Mouse (Mus musculus): ENCODE data around the gene Olfr655.
A peak's percentile ranks its signal among the peaks of the same experiment; 100 is the strongest.

Olfr655 gene

DNA sequence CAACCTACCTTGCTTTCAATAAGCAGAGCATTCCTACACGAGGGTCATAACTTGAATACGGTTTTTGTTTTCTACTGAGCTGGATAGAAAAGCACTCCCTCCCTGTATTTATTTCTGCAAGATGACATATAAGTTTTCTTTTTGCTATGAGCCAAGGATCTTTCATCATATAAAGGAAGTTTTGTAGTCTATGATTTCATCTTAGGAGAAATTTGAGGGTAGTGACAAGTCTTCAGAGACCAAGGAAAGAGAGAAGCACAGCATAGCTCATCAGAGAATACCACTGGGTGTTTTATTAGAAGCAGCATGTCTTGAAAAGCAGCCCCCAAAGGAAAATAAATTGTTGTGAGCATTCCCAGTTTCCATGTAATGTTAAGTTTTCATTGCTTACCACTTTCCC, at the start of gene Olfr655:
Olfr655 (minus strand) TSS at position 101 of the 400 bp plus-strand sequence.
- no peak for DNase-seq (ENCODE audit: low spot score)

DNA sequence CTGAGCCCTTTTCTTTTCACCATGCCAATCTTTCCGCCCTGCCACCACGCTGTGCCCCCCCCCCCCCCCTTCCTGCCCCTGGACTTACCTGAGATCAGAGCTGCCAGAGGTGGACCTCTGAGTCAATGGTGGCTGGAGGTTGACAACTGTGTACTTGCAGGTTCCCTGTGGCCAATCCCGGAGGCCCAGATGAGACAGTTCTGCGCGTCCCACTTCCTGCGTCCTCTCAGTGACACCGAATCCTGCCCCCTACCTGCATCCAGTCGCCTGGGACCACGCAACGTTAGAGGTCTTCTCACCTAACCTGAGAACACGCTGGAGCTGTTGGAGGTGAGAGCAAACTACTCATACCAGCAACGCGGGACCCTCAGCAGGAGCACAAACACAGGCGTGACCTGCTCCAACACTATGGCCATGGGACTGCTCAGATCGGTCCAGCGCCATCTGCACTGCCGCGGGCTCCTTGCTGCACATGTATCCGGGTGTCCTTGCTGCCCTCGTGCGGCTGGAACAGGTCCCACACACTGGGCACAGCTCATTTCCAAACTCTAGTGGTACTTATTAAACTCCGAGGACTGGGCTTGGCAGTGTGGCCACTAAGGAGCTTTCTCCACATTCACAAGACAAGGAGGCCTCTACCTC, 45.4 kb upstream of the Olfr655 start, which contains the start of gene Olfr658:
Olfr658 (minus strand) TSS at position 465 of the 642 bp plus-strand sequence.
- peak; percentile 81 for DNase-seq (ENCODE audit: low spot score)

DNA sequence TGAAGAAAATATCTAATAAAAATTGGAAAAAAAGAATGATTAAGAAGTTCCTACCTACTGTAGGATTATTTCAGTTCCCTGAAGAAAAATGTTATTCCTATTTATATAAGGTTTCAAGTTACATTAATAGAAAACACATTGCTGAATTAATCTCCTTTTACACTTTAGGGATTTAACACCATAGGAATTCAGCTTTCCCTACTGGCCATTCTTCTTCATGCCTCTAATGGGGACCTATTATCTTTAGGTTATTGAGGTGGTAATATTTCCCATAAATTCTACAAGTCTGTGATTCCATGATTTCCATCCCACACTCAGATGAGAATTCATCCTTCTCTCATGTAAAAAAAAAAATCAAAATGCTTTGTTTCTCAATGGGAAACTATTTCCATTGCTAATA, 22.9 kb upstream of the Olfr655 start, which contains the start of gene Olfr657:
Olfr657 (plus strand) TSS at position 301 of the 400 bp plus-strand sequence.
- DNase-seq (ENCODE audit: low spot score), result no peak

DNA sequence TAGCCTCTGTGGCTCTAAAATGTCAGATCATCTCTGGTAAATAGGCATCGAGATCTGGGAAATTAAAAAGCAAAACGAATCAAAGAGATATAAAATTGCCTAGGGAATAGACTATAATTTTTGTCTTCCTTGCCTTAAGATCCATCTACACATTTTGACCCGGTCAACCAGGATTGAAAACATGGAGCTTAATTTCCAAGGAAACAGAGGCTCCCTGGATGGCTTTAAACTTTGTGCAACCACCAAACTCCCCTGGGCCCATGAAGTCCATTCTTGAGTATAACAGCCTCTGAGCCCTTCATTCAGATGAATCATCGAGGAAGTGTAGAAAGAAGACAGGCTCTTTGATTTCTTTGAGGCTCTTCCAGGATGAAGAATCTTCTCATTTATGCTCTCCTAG, 12.1 kb upstream of the Olfr655 start, which contains the start of gene Olfr656:
Olfr656 (plus strand) TSS at position 301 of the 400 bp plus-strand sequence.
- no peak for DNase-seq (ENCODE audit: low spot score)

DNA sequence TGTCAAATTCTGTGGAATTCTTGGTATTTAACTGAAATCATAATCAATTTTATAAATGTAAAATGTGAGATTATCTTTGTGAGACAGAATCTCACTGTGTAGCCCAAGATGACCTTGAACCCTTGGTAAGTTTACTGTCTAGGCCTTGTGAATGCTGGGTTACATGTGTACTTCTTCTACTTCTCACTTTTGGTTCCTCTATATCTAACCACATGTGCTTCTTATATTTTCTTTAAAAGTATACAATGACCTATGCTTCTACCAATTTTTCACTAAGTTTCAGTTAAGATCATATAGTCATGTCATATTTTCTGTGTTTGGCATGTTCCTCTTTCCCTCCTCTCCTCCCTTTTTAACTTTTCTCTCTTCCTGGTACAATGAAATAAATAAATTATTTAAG, 3.1 kb upstream of the Olfr655 start:
- no peak for DNase-seq (ENCODE audit: low spot score)

DNA sequence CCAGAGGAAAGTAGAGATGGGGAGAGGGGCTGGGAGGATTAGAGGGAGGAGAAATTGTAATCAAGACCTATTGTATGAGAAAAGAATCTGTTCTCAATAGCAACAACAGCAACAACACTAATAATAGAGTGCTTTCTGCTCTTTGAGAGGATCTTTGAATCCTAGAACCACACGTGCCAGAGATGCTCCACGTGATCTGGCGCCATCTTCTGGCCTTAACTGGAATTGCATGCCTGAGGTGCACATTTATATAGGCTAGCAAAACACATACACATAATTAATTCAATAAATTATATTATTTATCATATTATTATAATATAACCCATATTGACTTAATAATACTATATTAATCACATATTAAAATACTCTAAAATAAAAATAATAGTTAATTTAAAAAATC, 1.6 kb upstream of the Olfr655 start:
- DNase-seq (ENCODE audit: low spot score), result peak; percentile 78

DNA sequence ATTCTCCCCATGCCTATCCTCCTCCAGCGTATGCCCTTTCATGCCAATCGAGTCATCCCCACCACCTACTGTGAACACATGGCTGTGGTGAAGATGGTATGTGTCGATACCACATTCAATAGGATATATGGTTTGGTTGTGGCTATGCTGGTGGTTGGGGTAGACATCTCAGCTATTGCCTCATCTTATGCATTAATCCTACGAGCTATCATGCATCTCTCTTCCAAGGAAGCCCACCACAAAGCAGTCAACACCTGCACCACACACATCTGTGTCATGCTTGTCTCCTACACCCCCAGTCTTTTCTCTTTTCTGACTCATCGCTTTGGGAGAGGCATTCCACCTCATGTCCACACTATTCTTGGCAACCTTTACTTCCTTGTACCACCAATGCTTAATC, 13.3 kb downstream of the Olfr655 start:
- no peak for DNase-seq (ENCODE audit: low spot score)

DNA sequence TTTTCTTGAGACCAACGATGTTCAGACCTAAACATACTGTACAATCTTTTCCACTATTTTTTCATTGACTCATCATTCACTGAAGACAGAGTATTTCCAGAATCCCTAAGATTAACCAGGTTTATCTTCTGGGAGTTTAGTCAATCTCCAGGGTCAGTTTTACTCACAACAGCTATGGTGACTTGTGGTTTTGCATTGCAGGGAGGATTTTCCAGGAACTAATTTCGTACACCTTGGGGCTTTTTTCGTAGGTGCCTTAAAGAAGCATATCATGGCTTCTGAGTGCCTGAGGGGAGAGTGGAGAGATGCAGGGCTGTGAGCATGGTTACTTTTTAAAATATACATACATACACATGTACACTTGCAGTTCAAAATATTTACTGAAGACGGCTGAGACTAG, 14.9 kb downstream of the Olfr655 start, which contains the start of gene Olfr654:
Olfr654 (plus strand) TSS at position 301 of the 400 bp plus-strand sequence.
- no peak for DNase-seq (ENCODE audit: low spot score)

DNA sequence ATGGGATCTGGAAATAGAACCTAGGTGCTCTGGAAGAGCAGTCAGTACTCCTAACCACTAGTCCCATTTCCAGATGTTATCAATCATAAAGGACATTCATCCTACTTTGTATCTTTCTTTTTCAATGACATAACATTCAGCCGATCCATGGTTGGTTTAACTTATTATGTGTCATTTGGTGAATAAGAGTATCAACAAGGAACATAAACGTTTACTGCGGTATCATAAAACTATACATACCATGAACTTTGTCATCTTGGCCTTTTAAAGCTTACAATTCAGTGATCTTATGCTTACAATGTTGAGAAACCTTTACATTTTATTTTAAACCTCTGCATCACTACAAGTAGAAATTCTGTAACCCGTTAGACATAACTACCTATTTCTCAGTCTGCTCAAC, 20.1 kb downstream of the Olfr655 start:
- DNase-seq (ENCODE audit: low spot score), result no peak

DNA sequence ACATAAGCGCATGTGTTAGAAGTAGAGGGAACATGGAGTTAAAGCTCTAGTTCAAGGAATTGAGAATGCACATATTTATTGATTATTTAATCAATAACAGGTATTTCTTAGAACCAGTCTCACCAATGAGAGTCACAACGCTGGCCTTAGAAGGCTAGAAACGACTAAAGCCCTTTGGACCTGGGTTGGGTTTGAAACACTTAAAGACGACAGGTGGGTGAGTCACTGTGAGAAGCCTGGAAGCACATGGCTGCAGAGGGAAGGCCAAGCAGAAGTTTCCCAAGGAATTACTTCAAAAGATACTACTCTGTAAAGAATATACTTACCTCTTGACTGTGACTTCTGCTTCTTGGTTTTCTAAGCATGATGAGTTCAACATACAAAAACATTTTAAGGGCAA, 20.7 kb downstream of the Olfr655 start:
- DNase-seq (ENCODE audit: low spot score), result no peak

DNA sequence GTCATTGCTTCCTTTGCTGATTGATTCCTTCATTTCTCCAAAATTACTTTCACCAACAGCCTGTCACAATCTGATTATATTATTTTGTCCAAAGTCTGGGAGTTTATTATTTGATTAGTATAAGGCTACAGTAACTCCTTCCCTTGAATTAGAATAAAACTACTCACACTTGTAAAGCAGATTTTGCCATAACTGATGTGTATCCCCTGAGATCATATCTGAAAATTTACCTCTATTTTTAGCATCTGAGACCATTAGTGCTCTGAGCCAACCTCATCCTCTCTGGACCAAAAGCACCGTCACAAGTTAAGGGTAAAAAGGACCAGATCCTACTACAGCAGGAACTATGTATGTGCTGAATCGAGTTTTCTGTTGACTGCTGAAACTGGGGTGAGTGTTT, 24.6 kb downstream of the Olfr655 start, which contains the start of gene Olfr653:
Olfr653 (plus strand) TSS at position 301 of the 400 bp plus-strand sequence.
- DNase-seq (ENCODE audit: low spot score), result no peak

DNA sequence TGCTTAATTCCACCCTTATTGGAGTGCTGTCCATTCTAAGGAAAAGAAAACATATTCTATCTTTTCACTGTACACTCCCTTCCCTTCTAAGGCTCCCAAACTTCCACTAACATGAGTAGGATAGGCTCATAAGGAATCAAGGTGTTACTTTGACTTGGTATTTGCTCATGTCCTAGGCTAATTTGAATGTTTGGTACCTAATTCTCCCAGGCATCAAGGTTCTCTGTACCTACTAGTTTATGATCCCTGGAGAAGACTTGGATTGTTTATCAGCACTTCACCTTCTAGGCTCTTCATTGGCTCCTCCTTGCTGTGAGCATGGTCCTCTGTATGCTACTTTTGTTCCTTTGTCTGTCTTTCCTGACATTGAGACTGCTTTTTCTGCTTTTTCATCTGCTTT, 41.0 kb downstream of the Olfr655 start, which contains the start of gene Olfr652:
Olfr652 (plus strand) TSS at position 301 of the 400 bp plus-strand sequence.
- DNase-seq (ENCODE audit: low spot score), result no peak

DNA sequence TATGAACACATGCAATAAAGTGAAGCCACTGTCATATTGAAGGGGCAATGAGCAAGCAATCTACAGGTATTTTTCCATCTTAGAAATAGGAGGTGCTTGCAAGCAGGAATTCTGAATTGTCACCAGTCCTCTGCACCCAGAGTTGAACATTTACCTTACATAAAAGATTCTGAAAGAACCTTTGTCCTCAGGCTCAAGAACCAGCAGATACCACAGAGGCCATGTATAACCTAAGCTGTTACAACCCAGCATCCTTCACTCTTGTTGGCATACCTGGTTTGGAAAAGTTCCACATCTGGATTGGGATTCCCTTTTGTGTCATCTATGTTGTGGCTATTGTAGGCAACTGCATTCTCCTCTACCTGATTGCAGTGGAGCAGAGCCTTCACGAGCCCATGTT, 48.9 kb downstream of the Olfr655 start:
- no peak for DNase-seq (ENCODE audit: low spot score)

DNA sequence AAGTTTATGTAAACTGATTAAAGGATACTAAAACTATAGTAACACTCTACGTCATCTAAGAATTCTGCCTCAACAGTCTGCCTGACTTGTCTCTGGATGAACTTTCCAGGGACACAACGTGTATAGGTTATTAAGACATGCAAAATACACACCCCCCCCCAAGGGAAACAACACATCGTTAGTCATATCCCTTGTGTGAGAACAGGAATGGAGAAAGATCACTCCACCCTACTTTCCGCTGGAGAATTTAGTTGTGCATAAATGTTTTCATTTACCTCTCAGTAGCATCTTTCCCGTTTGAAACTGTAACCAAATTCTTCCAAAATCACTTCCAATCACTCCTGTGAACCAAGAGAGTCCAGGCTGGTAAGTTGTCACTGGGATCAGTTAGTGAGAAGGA, 51.7 kb downstream of the Olfr655 start, which contains the start of gene Olfr651:
Olfr651 (plus strand) TSS at position 301 of the 400 bp plus-strand sequence.
- no peak for DNase-seq (ENCODE audit: low spot score)
